Mouse (Mus musculus) stomach, postnatal 0 days (tissue): ENCODE measurements around the gene Fry.

Source experiments
- CTCF ChIP-seq: IDR thresholded peaks from 2 replicates; pipeline ENCODE4 v1.5.1; 2016; ENCODE audit warnings: antibody characterized with exemption, low read depth, mild to moderate bottlenecking, moderate library complexity
- EP300 ChIP-seq: optimal IDR thresholded peaks from 2 replicates; pipeline ENCODE3; 2016; ENCODE audit warnings: antibody characterized with exemption

DNA sequence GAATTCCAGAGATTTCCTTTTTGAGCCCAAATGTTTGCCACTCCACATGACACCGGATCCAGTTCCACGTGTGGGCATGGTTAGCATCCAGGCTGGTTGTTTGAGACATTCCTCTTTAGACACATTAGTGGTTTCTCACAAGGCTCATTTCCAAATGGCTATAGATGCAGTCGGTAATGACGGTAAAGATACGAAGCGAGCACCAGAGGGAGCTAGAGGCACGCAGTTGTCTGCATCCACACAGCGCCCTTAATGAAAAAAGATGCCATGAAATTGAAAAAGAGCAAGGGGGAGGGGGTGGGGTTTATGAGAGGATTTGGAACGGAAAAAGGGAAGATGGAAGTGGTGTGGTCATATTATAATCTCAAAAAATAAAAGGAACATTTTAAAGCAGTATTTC is 50.3 kb downstream of the Fry start:
- TF ChIP-seq EP300 (no peak), CTCF (peak; percentile 85)
